In the genomic region with DNA sequence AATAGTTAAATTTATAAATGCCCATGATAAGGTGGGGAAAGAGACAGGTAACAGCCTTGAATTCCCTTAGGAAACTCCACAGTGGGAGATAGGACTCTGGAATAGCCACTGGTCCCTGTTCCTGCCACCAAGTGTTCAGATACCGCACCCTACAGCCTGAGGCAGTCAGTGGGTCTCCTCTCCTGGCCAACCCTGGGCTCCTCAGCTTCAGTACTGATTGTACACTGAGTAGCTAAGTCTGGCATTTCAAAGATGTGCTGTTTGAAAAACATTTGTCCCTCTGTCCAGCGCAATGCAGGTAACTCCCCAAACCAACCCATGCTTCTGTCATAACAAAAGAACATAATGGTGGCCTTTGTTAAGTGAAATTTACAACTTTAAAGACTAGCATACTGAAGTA, we compare ENCODE assay signal across 19 mouse cellular contexts. TPM values are rescaled to one million over a fixed set of nuclear protein-coding genes. Genes with fewer than 3 reads are reported as not detected.
"Had no signal": no experiment of that assay in that cellular context is flagged by ENCODE, and none has a peak within 500 bp of the region (broad histone marks: within the 10 kb centered on the region; RNA-seq: fewer than 3 reads in every experiment).

No protein-coding gene starts in this region.

- H3K4me1 ChIP-seq: midbrain, embryonic 13.5 days; midbrain, embryonic 15.5 days; neural tube, embryonic 12.5 days; stomach, embryonic 15.5 days had no signal

- H3K9ac ChIP-seq: lung, embryonic 14.5 days; midbrain, embryonic 13.5 days; midbrain, embryonic 15.5 days; neural tube, embryonic 12.5 days; stomach, embryonic 15.5 days had no signal

- DNase-seq: thymus, adult 2 months; thymus, postnatal 25 days had no signal

- H3K27ac ChIP-seq: midbrain, embryonic 13.5 days; midbrain, embryonic 15.5 days; neural tube, embryonic 12.5 days; stomach, embryonic 15.5 days; stomach, postnatal 0 days had no signal

- H3K9me3 ChIP-seq: midbrain, embryonic 13.5 days; midbrain, embryonic 15.5 days; neural tube, embryonic 12.5 days; stomach, embryonic 15.5 days had no signal

- H3K27me3 ChIP-seq: midbrain, embryonic 13.5 days; midbrain, embryonic 15.5 days; neural tube, embryonic 12.5 days; stomach, embryonic 15.5 days had no signal

- H3K4me3 ChIP-seq: midbrain, embryonic 13.5 days; midbrain, embryonic 15.5 days; neural tube, embryonic 12.5 days; stomach, embryonic 15.5 days had no signal

- H3K36me3 ChIP-seq: midbrain, embryonic 13.5 days; midbrain, embryonic 15.5 days; neural tube, embryonic 12.5 days; stomach, embryonic 15.5 days had no signal

RNA-seq across cellular contexts. Expression of gene Lrrc31, which starts 4.0 kb away (rescaled TPM):
- total RNA-seq: megakaryocyte, adult 5-6 weeks; megakaryocyte-erythroid progenitor cell, adult 5-6 weeks; midbrain, postnatal 0 days; monocyte, adult 5-6 weeks; neutrophil, adult 5-6 weeks had no signal
- polyA plus RNA-seq: lung, embryonic 14.5 days; midbrain, embryonic 11.5 days; midbrain, embryonic 15.5 days; midbrain, postnatal 0 days; neural tube, embryonic 12.5 days; neural tube, embryonic 14.5 days; spleen, adult 2 months; testis, adult 2 months had no signal

RNA-seq across cellular contexts. Expression of gene Lrrc34, which starts 48.0 kb away (rescaled TPM):
- total RNA-seq: megakaryocyte-erythroid progenitor cell, adult 5-6 weeks; monocyte, adult 5-6 weeks; neutrophil, adult 5-6 weeks had no signal

RNA-seq across cellular contexts. Expression of gene Samd7, which starts 50.4 kb away (rescaled TPM):
- total RNA-seq: megakaryocyte, adult 5-6 weeks; megakaryocyte-erythroid progenitor cell, adult 5-6 weeks; monocyte, adult 5-6 weeks; neutrophil, adult 5-6 weeks had no signal
- polyA plus RNA-seq: lung, embryonic 14.5 days; lung, embryonic 16.5 days; midbrain, embryonic 11.5 days; midbrain, embryonic 13.5 days; midbrain, embryonic 15.5 days; neural tube, embryonic 12.5 days; neural tube, embryonic 14.5 days; stomach, embryonic 15.5 days; stomach, postnatal 0 days; thymus, adult 2 months; urinary bladder, adult 2 months had no signal

RNA-seq across cellular contexts. Expression of gene Lrriq4, which starts 51.4 kb away (rescaled TPM):
- total RNA-seq: megakaryocyte, adult 5-6 weeks; megakaryocyte-erythroid progenitor cell, adult 5-6 weeks; midbrain, postnatal 0 days; monocyte, adult 5-6 weeks; neutrophil, adult 5-6 weeks had no signal
- polyA plus RNA-seq: lung, embryonic 14.5 days; lung, embryonic 16.5 days; midbrain, embryonic 11.5 days; midbrain, embryonic 13.5 days; midbrain, embryonic 15.5 days; midbrain, postnatal 0 days; neural tube, embryonic 12.5 days; spleen, adult 2 months; stomach, embryonic 15.5 days; thymus, adult 2 months had no signal
